Mouse (Mus musculus): ENCODE measurements around the gene A830018L16Rik.

DNA sequence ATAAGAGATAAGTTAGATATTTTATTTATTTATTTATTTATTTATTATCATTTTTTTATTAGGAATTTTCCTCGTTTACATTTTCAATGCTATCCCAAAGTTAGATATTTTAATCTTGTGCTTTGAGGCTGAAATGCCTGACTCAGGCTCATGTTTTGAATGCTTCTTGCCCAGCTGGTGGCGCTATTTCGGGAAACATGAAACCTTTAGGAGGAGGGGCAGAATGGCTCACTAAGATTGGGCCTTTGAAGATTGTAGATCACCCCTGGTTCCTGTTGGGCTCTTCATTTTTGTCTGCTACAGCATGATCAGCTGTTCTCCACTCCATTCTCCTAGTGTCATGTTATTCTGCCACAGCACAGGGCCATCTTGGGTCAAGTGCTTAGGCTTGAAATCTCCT lies 28.1 kb upstream of the A830018L16Rik start:
- no peak for TF ChIP-seq CTCF (IDR thresholded peaks at IDR 0.05; ENCODE audit: low read depth)
- TF ChIP-seq EP300 (IDR thresholded peaks at IDR 0.05; ENCODE audit: low read depth) = no peak
